Mouse (Mus musculus): ENCODE data around the gene Epb41.

DNA sequence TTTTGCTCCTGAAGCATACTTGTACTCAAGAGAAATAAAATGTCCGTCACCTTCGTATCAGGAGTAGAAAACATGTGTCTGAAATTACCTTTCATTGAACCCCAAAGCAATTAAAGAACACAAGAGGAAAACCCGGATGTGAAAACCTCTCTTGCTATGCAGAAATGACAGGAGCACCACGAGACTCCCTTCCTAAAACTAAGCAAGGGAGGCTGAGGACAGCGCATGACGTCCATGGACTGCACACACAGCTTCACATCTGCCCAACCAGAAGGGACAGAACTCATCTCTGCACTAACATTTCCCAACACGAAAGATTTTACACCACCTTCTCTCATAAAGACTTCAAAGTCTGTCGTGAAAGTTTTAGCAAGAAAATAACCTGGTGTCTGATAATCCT lies 64.7 kb downstream of the Epb41 start:
- TF ChIP-seq CTCF (IDR thresholded peaks at IDR 0.05; ENCODE audit: low read depth, low read length) (no peak), POLR2A (IDR thresholded peaks at IDR 0.05; ENCODE audit: insufficient read depth, low read length) (no peak), EP300 (IDR thresholded peaks at IDR 0.05; ENCODE audit: insufficient read depth, low read depth, low read length) (no peak)
